In the genomic region with DNA sequence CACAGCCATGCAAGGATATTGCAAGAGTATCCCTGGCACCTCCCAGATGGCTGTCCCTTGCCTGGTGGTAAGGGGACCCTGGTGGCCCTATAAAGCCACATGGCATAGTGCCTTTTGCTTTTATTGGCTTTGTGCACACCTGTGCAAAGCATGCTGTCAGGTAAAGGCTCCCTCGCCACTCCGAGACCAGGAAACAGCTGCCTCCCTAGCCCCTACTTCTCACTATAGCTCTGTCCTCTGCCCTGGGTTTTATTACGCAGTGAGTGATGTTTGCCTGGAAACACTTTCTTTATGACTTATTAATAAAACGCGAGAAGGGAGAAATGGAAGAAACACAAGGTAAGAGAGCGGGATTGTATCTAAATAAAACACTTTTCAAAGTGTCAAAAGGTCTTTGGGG, we compare ENCODE assay signal across 22 mouse cellular contexts. TPM values are rescaled to one million over a fixed set of nuclear protein-coding genes. Genes with fewer than 3 reads are reported as not detected.
DNase-seq lines count a peak whose midpoint lies in the region; ATAC-seq and TF ChIP-seq lines count a peak whose summit lies in the region.
"Had no signal": no experiment of that assay in that cellular context is flagged by ENCODE, and none has a peak within 500 bp of the region (broad histone marks: within the 10 kb centered on the region; RNA-seq: fewer than 3 reads in every experiment).

No protein-coding gene starts in this region.

- WGBS in limb, embryonic 12.5 days = 52% methylated on average over 6 of the region's 6 CpGs
- WGBS in limb, embryonic 10.5 days = 93% methylated on average over 6 of the region's 6 CpGs
- 35% methylated on average over 6 of the region's 6 CpGs for WGBS in limb, embryonic 13.5 days
- 30% methylated on average over 6 of the region's 6 CpGs for WGBS in limb, embryonic 14.5 days
- WGBS in cerebellum, adult 2 months = 94% methylated on average over 6 of the region's 6 CpGs
- WGBS in intestine, postnatal 0 days = 66% methylated on average over 6 of the region's 6 CpGs

- 0 out of 2 replicates have a peak, but pooled peaks cover 9% of the 10 kb centered on the region for H3K4me1 ChIP-seq in limb, embryonic 12.5 days (replicated peaks)
- H3K4me1 ChIP-seq in limb, embryonic 10.5 days = no peaks in the 10 kb centered on the region
- peaks cover 17% of the 10 kb centered on the region for H3K4me1 ChIP-seq in limb, embryonic 13.5 days
- H3K4me1 ChIP-seq in limb, embryonic 14.5 days (ENCODE audit: control insufficient read depth, insufficient read depth, low read length) = peaks cover 8% of the 10 kb centered on the region; the same call in 1 of the 2 replicates
- H3K4me1 ChIP-seq in cerebellum, adult 2 months (ENCODE audit: control insufficient read depth, insufficient read depth, low read length) = 0 out of 2 replicates have a peak, but pooled peaks cover 3% of the 10 kb centered on the region
- no peaks in the 10 kb centered on the region for H3K4me1 ChIP-seq in intestine, postnatal 0 days (replicated peaks; ENCODE audit: control insufficient read depth, insufficient read depth, low read length)

- TF ChIP-seq POLR2A in limb, embryonic 14.5 days (IDR thresholded peaks at IDR 0.05; ENCODE audit: borderline replicate concordance, extremely low read depth, insufficient read depth, insufficient read length) = no peak
- TF ChIP-seq POLR2A in cerebellum, adult 2 months (IDR thresholded peaks at IDR 0.05; ENCODE audit: borderline replicate concordance, insufficient read depth, low read length) = no peak

- H3K27me3 ChIP-seq in limb, embryonic 12.5 days = no peaks in the 10 kb centered on the region
- H3K27me3 ChIP-seq in limb, embryonic 10.5 days (ENCODE audit: low read depth, poor library complexity, severe bottlenecking) = no peaks in the 10 kb centered on the region
- no peaks in the 10 kb centered on the region for H3K27me3 ChIP-seq in limb, embryonic 13.5 days
- no peaks in the 10 kb centered on the region for H3K27me3 ChIP-seq in limb, embryonic 14.5 days (ENCODE audit: control insufficient read depth, insufficient read depth, low read length)
- no peaks in the 10 kb centered on the region for H3K27me3 ChIP-seq in cerebellum, adult 2 months (ENCODE audit: control insufficient read depth, insufficient read depth, low read length)
- no peaks in the 10 kb centered on the region for H3K27me3 ChIP-seq in intestine, postnatal 0 days (replicated peaks; ENCODE audit: control insufficient read depth, insufficient read depth, low read length)
- H3K27me3 ChIP-seq: CH12.LX, Patski had no signal

- no peak overlapping the region for H3K9ac ChIP-seq in limb, embryonic 12.5 days (replicated peaks)
- no peak overlapping the region for H3K9ac ChIP-seq in limb, embryonic 13.5 days
- H3K9ac ChIP-seq in limb, embryonic 14.5 days (ENCODE audit: low read depth, low read length, severe bottlenecking) = no peak overlapping the region
- H3K9ac ChIP-seq in intestine, postnatal 0 days (ENCODE audit: low read depth, low read length) = no peak overlapping the region

- no peaks in the 10 kb centered on the region for H3K9me3 ChIP-seq in limb, embryonic 12.5 days
- no peaks in the 10 kb centered on the region for H3K9me3 ChIP-seq in limb, embryonic 10.5 days (replicated peaks)
- no peaks in the 10 kb centered on the region for H3K9me3 ChIP-seq in limb, embryonic 13.5 days
- no peaks in the 10 kb centered on the region for H3K9me3 ChIP-seq in limb, embryonic 14.5 days (ENCODE audit: control insufficient read depth, low read length)
- H3K9me3 ChIP-seq in intestine, postnatal 0 days (ENCODE audit: control insufficient read depth) = no peaks in the 10 kb centered on the region
- H3K9me3 ChIP-seq: G1E had no signal

- no peak overlapping the region for H3K27ac ChIP-seq in limb, embryonic 12.5 days
- H3K27ac ChIP-seq in limb, embryonic 10.5 days = no peak overlapping the region
- no peak overlapping the region; the same call in 1 of the 2 replicates for H3K27ac ChIP-seq in limb, embryonic 13.5 days
- H3K27ac ChIP-seq in limb, embryonic 14.5 days (replicated peaks; ENCODE audit: low read depth, low read length) = no peak overlapping the region
- no peak overlapping the region for H3K27ac ChIP-seq in cerebellum, adult 2 months (ENCODE audit: insufficient read depth, low read length)
- H3K27ac ChIP-seq in intestine, postnatal 0 days (ENCODE audit: low read depth, low read length) = no peak overlapping the region

- ATAC-seq in limb, embryonic 12.5 days (ENCODE audit: insufficient number of reproducible peaks, insufficient read depth, low FRiP score, low TSS enrichment, low read depth) = 0 out of 2 replicates have a peak, but pooled peaks have one; percentile 56
- peak; percentile 72; the same call in 1 of the 2 replicates for ATAC-seq in limb, embryonic 13.5 days (ENCODE audit: low FRiP score, low read depth)
- 0 out of 2 replicates have a peak, but pooled peaks have one; percentile 44 for ATAC-seq in limb, embryonic 14.5 days (ENCODE audit: low FRiP score, low read depth)
- no peak for ATAC-seq in intestine, postnatal 0 days
- ATAC-seq: activated CD4-positive, CD25-positive, alpha-beta regulatory T cell, adult 4 months; CD4-positive, CD25-positive, alpha-beta regulatory T cell, adult 4 months; Patski had no signal

- no peak for TF ChIP-seq CTCF in cerebellum, adult 2 months (IDR thresholded peaks at IDR 0.05; ENCODE audit: borderline replicate concordance, insufficient read depth, low read depth, low read length)
- TF ChIP-seq CTCF in intestine, postnatal 0 days (IDR thresholded peaks at IDR 0.05; ENCODE audit: low read depth) = no peak

- H3K4me2 ChIP-seq in limb, embryonic 12.5 days = no peak overlapping the region
- no peak overlapping the region for H3K4me2 ChIP-seq in limb, embryonic 13.5 days (replicated peaks)
- no peak overlapping the region for H3K4me2 ChIP-seq in limb, embryonic 14.5 days (replicated peaks; ENCODE audit: low read depth, low read length, severe bottlenecking)
- no peak overlapping the region for H3K4me2 ChIP-seq in intestine, postnatal 0 days (replicated peaks; ENCODE audit: low read depth)

- no peak for DNase-seq in limb, embryonic 10.5 days (ENCODE audit: low spot score)
- peak; percentile 2 for DNase-seq in forelimb bud, embryonic 11.5 days (ENCODE audit: low read depth, low spot score)
- no peak for DNase-seq in limb, embryonic 14.5 days (ENCODE audit: low spot score)
- no peak for DNase-seq in cerebellum, adult 2 months
- no peak for DNase-seq in layer of hippocampus, postnatal 10 days (ENCODE audit: low spot score in 2 of 2)
- DNase-seq: adrenal gland, adult 2 months; adrenal gland, adult 8-10 months; adrenal gland, postnatal 10 days; adrenal gland, postnatal 14 days; adrenal gland, postnatal 25 days; adrenal gland, postnatal 36 days; B cell, adult 2 months; cerebellum, adult 11 months; cerebellum, adult 11-12 months had no signal

- H3K36me3 ChIP-seq in limb, embryonic 12.5 days = no peaks in the 10 kb centered on the region
- H3K36me3 ChIP-seq in limb, embryonic 10.5 days = no peaks in the 10 kb centered on the region
- H3K36me3 ChIP-seq in limb, embryonic 13.5 days = no peaks in the 10 kb centered on the region
- no peaks in the 10 kb centered on the region for H3K36me3 ChIP-seq in limb, embryonic 14.5 days (ENCODE audit: control insufficient read depth, insufficient read depth, low read length)
- no peaks in the 10 kb centered on the region for H3K36me3 ChIP-seq in intestine, postnatal 0 days (ENCODE audit: control insufficient read depth, insufficient read depth)
- H3K36me3 ChIP-seq: G1E had no signal

- no peak overlapping the region for H3K4me3 ChIP-seq in limb, embryonic 12.5 days (replicated peaks)
- H3K4me3 ChIP-seq in limb, embryonic 10.5 days = no peak overlapping the region
- H3K4me3 ChIP-seq in limb, embryonic 13.5 days = no peak overlapping the region
- no peak overlapping the region for H3K4me3 ChIP-seq in limb, embryonic 14.5 days (replicated peaks; ENCODE audit: low read length)
- H3K4me3 ChIP-seq in cerebellum, adult 2 months (replicated peaks; ENCODE audit: insufficient read depth, low read depth, low read length) = no peak overlapping the region
- no peak overlapping the region for H3K4me3 ChIP-seq in intestine, postnatal 0 days (ENCODE audit: low read depth, low read length)

RNA-seq across cellular contexts. Expression of a gene that starts 49.1 kb away (rescaled TPM):
- polyA plus RNA-seq in limb, embryonic 12.5 days (2016; fragmentation: Nextera tagmentation; extraction: Ambion mirVana) = 7.4 and 7.7 TPM in 2 replicates
- 4.8 and 5.6 TPM in 2 replicates for polyA plus RNA-seq in limb, embryonic 10.5 days (2016; fragmentation: Nextera tagmentation; extraction: Ambion mirVana)
- 7.7 and 9.2 TPM in 2 replicates for polyA plus RNA-seq in limb, embryonic 13.5 days (2015; fragmentation: Nextera tagmentation; extraction: Ambion mirVana)
- 6.3 and 6.5 TPM in 2 replicates for polyA plus RNA-seq in limb, embryonic 14.5 days (2012; rRNA removed)
- 8.2 and 9.4 TPM in 2 replicates for polyA plus RNA-seq in limb, embryonic 14.5 days (2014; fragmentation: Nextera tagmentation; extraction: Ambion mirVana)
- 7.6 TPM in 2 replicates for polyA plus RNA-seq in cerebellum, adult 2 months (2012; rRNA removed)
- polyA plus RNA-seq in intestine, postnatal 0 days (2015; fragmentation: Nextera tagmentation; extraction: Ambion mirVana) = 2.0 and 2.8 TPM in 2 replicates
- 10 to 100 TPM; 11.6 to 13.4 TPM for total RNA-seq in layer of hippocampus, postnatal 10 days (2021)
